Mouse (Mus musculus) spleen, postnatal 36 days (tissue): ENCODE data around the gene Asic2.

Experiments used
- DNase-seq, 2 experiments: peaks; one replicate each; pipeline ENCODE4 v3.0.0; 2022; ENCODE audit warnings: low spot score in 2 of 2, mixed read lengths in 1 of 2

Asic2 gene

DNA sequence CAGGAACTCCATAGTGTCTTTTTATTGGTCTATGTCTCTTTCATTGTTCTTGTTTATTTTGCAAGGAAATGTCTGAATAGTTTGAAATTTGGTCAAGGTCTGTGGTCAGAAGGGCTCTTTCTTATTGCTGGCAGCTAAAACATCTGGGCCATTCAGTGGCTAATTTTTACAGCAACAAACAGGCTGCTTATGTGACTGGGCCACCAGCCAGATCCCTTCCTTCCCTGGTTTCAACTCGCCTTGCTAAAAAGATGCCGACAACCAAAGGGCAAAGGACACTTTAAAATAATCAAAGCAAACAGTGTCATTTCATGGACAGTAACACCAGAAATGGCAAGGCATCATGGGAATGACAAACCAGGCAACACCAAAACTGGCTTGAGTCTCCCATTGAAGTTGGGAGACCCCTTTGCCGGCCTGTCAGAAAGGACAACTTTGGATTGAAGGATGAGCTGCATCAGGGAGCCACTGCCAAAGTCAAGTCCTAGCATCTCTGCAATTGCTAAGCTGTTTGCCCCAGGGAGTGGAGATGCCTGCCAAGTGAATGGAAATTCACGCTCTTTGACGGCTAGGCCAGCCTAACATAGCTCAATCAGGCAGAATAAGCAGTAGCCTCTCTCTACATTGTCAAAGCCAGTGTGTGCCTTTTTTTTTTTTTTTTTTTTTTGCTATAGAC, 123.1 kb downstream of the Asic2 start:
- DNase-seq = no peak

DNA sequence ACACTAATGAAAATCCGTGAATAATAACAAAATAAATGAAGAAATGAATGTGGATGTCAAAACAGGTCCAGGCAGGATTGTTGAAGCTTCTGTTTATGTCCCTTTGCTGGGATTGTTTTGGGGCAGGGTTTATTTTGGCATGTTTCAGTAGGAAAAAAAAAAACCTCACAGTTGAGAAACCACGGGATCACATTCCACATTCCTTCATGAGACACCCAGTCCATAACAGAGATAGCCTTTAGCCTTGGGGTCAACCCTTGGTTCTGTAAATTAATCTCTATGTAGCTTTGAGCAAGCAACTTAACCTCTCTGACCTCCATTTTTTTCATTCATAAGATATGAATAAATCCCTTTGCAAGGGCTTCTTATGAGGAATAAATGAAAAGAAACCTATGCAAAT, 127.3 kb downstream of the Asic2 start:
- DNase-seq = no peak

DNA sequence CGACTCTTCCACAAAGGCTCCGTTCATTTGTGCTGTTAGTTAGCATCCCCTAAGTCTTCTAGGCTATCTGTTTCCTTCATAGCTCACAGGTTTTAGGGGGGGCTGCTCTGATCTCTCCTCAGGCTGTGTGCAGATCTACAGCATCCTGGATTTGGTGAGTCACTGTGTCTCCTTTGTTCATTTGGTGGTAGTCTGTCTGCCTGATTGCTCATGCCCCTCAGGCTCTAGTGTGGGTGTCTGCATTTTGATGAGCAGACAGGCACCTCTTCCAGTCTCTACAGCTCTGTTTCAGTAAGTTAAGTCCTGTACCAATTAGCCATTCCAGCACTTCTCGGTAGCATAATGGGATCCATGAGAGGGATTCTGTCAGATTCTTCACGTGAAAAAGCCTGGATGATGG, 129.8 kb downstream of the Asic2 start:
- no peak for DNase-seq

DNA sequence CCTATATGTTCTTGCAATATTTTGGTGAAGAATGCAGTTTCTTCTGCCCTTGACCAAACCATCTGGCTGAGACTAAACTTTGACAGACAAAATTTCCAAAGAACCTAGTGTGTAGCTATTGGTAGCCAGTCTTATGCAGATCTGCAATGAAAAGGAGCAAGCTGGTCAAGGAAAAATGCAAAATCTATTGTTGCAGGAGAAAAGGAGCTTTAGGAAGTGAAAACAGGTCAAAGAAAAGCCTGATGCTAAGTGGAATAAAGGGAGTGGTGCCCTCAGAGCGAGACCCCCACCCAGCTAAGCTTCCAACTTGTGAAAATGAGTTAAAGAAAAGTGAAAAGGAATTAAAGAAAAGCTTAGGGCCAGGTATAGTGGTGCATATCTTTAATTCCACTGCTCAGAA, 135.9 kb downstream of the Asic2 start:
- DNase-seq = no peak

DNA sequence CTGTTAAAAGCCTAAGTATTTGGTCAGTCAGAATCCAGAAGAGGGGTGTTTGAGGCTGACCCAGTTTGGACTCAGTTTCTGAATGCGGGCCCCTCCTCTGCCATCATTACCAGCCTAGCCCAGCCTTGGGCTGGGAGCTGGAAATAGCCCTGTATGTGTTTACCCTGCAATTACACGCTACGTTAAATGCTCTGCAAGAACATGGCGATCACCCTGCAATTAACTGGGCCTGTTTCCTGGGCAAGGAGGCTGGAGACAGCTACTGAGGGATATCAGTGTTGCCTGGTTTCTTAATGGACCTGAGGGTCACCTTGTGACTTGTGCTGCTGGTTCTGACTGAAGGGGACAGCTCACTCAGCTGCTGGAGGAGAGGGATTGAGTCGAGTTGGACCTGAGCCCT, 151.7 kb downstream of the Asic2 start:
- DNase-seq = no peak

DNA sequence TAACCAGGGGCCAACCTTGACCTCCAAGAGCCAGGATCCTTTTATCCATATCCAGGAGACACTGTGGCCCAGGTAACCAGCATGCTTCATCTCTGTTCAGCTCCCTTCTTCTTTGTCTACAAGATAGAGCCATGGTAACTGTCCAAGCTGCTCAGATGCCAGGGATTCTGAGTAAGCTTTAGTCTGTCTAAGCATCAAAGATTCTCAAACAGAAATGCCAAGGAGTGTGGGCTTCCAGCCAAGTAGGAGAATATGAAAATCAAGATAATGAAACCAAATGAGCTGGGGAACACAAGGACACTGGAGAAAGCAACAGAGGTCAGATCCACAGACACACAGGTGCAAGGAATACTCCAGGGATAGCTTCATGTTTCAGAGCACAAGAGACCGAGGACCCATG, 153.4 kb downstream of the Asic2 start:
- no peak for DNase-seq

DNA sequence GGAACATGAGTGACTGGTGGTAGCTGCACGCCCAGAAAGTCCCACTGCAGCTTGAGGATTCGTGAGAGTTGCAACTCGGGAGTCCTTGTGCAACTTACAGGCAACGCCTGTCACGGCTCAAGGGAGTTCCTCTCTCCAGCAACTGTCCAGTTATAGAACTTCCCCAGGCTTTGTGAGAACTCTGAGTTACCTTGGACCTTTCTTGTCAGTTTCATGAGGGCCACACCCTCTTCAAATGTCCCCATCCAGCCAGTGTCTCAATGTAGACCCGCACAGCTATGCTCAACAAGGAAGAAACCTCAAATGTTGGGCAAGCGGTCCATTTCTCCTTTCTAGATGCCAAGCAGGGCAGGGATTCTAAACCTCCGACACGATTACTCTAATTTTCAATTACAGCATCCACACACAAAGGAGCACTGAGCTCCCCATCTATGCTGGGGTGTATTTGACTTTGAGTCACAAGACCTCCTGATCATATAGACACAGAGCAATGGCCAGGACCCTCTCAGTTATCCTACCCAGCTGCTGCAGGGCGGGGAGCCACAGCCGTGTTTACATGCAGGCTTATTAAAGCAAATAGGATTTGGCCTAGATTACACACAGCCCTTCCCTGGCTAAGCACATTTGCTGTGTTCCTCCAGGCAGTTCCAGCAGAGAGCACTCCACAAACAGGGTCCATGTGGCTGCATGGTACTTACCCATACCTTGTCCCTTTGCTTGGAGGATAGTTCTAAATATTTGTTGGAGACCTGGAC, 161.2 kb downstream of the Asic2 start:
- no peak for DNase-seq

DNA sequence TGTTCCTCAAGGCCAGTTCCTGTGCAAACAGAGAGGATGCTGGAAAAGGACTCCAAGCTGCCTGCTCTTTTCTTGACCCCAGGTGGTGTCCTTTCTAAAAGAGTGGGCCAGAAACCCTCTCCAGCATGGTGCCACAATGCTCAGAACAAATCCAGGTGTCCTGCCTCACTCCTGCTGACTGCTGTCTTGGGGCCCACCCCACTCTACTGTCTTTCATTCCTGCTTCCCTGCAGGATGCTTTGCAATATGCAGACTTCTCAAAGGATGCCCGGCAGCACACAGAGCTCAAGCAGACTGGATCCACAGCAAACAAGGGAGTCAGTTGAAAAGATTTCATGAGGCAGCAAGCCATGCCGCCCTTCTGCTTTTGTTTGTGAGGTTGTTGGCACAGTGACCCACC, 164.7 kb downstream of the Asic2 start:
- DNase-seq = no peak

DNA sequence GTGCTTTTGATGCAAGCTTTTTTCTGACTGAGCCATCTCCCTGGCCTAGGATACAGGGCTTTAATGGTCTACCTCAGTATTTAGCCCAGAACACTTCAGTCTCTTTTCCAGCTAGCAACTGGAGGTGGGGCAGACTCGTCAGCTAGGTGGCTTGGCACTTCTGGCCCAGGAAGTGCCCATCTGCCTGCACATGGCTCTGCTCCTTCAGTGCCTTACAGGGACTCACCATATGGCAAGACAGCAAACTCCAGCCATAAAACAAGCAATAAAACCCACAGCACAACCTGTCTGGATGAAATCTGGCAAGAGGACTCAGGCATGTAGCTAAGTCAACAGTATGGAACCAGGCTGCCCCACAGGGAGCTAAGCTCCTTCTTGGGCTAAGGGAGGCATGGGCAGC, 165.6 kb downstream of the Asic2 start:
- DNase-seq = no peak

DNA sequence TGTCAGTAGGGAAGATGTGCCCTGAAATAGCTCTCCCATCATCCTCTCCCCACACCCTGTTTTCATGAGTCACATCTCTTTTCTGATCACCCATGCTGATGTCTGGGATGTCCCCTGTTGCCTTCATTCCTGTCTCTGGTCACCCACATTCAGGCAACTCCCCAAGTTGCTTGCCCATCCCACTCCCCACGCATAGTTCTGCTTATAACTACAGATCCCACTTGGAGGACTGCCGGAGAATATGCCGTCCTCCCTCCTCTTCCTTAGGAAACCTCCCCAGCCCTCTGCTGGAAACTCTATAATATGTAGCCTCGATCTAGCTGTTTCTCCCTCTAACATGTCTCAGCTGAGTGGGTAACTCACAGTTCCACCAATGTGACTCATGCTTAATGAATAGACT, 167.4 kb downstream of the Asic2 start:
- no peak for DNase-seq

DNA sequence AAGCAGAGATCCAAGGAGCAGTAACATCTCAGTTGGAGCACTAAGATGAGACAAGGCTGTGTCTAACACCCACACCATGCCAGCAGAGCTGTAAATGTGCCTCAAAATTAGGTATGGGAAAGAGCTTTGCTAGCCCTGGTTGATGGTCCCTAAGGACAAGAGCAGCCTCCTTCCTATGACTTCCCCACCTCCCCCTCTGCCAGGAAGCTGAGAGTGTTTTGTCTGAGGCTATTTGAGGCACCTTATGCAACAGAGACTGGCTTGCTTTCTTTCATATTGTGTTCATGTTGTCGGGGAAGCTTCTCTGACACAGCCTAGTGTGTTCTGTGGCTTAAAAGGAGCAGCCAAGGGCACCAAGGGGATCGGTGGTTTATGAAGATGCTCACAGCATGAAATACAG, 174.7 kb downstream of the Asic2 start:
- no peak for DNase-seq

DNA sequence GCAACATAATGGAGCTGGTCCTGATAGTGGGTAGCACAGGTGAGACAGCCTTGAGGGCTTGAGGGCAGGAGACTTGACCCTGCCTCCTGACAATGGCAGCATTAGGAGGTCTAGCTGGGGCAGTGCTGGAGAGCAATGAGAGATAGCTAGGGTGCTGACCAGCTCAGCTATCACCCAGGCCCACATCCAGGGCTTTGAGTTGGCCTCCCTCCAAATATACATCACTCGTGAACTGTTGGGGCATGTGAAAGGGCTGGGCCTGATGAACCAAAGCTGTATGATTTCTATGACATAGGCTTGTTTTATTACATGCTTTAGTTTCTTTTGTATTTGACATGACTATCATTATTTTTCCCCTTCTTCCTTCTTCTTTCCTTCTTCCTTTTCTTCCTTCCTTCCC, 176.7 kb downstream of the Asic2 start:
- no peak for DNase-seq

DNA sequence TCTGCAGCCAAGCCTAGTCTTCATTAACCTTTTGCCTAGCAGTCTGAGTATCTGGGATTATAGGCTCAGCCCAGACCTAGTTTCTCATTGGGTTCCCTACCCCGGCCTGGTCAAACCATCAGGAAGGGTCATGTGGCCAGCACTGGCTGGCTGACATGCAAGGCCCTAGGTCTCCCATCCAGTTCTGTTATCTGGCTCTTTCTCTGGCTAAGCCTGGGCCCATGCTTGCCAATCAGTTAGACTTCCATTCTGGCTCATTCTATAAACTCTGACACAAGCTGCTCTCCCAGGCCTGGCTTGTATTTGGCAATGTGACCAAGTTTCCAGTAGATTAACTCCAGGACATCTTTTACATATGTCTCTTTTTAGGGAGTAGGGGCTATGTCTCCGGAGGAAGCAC, 187.7 kb downstream of the Asic2 start:
- no peak for DNase-seq

DNA sequence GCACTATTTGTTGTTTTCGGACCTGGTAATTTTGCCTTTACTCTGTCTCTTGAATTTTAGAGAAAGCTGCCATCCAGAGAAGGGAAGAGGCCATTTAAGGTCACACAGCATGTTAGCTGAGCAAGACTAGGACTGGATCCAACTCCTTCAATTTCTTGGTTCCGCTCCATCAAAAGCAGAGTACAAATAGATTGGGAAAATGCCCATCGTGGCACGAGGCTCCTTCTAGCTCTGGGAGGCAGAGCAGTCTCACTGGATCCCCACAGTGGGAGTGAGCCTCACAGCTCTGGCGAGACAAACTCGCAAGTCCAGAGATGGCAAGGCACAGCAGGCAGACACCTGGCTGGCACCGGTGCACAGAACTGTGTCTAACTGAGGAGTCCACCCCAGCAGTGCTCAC, 188.4 kb downstream of the Asic2 start:
- DNase-seq = no peak

DNA sequence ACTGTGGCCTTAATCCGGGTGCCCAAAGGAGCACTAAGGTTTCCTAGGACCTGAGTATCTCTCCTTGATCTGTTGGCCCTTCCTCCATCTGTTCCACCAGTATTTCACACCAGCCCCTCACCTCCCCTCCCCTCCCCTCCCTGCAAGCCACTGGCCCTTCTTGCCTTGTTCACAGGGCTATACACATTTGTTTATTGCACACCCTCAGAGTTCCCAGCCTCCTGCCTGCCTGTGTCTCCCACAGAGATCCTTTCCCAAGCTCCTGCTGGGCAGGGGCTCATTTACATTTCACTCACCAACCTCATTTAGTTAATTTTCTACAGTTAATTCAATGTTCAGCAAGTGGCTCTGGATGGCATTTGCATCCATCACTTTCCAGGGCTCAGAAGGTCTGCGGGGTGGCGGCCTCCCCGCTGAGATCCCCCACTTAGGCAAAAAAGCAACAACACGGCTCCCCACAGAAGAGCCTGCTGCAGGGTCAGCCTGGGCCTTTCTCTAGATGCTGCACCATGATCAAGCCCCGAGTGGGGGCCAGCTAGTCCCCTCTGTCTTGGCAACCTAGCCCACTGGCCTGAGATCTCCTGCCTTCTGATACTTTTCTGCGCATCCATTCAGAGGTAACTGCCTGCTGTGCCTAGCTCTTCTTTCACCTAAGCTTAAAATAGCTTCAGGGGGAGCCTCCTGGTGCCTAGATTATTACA, 196.9 kb downstream of the Asic2 start:
- DNase-seq = no peak

DNA sequence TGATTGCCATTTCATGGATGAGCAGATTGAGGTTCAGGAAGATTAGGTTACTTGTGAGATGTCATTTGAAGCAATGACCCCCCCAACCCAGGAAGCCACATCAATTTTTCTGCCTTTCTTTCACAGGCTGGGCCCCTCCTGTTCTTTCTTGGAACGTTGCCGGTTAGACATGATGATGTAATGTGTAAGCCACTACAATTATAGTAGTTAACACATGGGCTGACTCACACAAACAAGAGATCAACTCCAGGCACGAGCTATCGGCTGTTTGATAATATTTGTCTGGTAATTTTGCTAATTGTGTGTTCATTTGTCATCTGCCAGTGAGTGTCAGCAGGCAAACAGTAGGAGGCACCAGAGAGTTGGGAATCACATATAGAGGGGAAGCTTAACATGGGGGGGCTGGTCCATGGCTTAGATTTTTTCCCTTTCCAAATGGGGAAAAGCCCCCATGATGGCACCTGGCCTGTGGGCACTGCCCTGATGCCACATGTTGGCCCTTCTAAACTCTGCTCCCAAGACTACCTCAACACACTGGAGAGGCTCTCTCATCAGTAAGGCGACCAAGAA, 198.5 kb downstream of the Asic2 start:
- no peak for DNase-seq

DNA sequence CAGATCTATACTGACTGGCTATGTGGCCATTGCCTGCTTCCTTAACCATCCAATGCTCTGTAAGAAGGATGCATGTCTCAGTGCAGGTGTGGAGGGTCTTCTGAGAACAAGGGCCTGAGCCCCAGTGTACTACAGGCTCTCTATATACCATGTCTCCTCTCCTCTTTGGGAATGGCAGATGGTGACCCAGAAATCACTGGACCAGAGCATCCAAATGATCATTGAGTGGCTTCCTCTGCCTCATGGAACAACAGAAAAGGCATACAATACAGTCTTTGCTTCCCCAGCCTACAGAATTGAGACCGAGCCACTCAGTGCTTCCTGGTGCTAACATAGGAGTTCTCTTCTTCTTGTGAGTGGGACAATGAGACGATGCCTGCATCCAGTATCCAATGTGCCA, 200.0 kb downstream of the Asic2 start:
- no peak for DNase-seq

DNA sequence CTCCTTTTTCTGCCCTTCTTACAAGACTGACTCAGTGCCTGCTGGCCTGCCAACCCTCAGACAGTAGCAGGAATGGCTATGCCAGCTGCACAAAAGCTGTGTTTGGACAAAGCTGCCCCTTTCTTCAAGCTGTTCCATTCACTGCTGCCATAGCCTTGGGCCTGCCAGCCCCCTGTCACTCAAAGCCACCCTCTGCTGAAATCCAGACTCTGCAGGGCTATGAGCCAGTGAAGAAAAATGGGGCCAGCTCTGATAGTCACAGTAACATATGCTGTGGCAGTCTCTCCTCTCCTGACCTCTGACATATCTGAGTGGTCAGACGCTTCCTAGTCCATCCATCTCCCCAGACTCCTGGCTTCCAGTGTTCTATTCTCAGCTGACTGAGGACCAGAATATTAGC, 200.5 kb downstream of the Asic2 start:
- DNase-seq = no peak

DNA sequence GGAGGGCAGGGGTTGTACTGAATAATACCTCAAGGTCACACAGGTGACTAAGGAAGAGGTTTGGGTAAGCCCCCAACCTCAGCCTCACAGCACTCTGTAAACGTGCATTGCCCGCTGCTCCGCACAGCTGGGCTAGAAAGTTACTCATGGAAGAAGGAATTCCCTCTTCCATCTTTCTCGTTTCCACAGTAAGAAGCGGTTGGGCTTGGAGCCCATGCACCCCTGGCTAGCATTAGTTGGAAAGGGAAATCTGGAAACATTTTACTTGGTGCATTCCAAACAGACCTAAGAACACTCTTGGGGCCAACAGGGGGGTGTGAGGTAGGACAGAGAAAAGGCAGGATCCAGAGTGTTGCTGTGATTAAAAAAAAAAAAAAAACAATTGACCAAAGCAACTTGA, 203.0 kb downstream of the Asic2 start:
- no peak for DNase-seq

DNA sequence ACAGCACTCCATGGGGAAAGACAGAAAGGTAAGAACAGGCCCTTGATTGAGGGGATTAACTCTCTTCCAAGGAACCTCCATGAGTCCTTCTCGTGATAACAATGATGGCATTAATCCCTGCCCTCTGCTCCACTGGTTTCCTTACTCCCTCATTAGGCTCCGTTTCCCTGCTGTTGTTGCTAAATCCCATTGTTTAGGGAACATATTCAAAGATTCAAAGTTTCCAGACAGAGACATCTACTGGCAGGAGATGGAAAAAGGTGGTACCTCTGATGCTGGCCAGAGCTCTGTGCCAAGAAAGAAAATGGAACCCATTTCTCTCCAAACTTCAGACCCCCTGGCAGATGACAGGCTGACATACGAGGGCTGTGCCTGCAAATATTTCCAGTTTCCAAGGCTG, 203.5 kb downstream of the Asic2 start:
- DNase-seq = no peak

DNA sequence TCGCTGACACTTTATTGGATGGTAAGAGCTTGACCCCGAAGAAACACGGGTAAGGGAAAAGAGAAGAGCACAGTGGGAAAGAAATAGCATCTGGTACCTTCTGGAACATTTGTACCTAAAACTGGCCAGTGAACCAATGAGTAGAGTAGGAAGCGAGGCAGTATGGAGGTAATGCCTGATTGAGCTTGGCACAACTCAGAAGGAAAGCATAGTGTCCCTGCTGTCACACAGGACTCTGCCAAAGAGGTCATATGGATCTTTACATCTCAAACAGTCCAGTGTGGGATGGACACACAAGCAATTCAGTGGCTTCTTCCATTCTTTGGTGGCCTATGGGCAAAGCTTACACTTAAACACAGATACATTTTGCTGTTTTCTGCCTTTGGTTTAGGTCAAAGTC, 211.0 kb downstream of the Asic2 start:
- DNase-seq = no peak

DNA sequence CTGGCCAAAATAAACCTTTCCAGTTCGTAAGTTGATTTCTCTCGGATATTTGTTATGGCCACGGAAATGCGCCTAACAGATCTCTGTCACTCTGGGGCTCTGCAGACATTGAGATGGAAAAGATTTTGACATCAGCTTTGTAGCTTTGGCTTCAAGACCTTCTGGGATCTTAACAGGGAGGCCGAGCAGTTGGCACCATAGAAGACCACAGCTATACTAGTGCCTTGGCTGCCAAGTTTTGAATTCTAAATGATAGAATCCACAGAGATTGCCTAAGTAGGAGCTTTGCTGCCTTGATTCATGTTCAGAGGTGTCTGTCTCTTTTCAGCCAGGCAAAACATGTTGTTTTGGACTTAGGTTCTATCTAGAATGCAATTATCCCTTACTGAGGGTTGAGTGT, 217.4 kb downstream of the Asic2 start:
- no peak for DNase-seq

DNA sequence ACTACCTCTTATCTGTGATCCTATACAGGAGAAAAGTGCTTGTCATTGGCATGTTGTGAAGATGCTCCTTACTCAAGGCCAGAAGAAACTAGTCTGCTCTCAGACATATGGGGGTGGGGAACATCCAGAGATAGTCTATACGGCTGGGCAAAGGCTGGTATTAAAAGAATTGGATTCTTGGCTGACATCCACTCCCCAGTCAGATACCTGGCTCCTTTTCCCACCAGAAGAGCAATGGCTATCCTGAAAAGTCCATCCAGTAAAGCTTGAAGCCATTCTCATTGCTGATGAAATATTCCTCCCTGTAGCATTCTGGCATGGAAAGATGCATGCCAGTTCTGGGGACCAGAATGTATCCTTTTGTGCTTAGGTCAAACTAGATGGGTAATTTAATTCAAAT, 218.2 kb downstream of the Asic2 start:
- no peak for DNase-seq
